Mouse (Mus musculus) layer of hippocampus, adult 9-10 months (tissue): ENCODE results near the gene Gm28553.
"Not testable (repeated sequence)": the region's sequence is repeated elsewhere in the genome, so short reads cannot be mapped to it uniquely, and the experiment has no call there.

Source experiments
- DNase-seq: peaks from one replicate; pipeline ENCODE4 v3.0.0; 2022; ENCODE audit warnings: low spot score

Gm28553 gene

GRCm38 (mm10) chrY:48856197-48856596 is at the start of gene Gm28553:
TSS of gene Gm28553 (plus strand) at chrY:48856497.
- DNase-seq: not testable (repeated sequence)
